Mouse (Mus musculus) midbrain, embryonic 14.5 days (tissue): ENCODE results near the gene Akap2. TPM values are rescaled to one million over a fixed set of nuclear protein-coding genes. Genes with fewer than 3 reads are reported as not detected.
A peak's percentile ranks its signal among the peaks of the same experiment; 100 is the strongest.

ENCODE experiments used
- ATAC-seq: fragments of 200-750 bp; cut with Nextera tagmentation; 2 replicates; pipeline ENCODE4 v1.8.0; 2017; ENCODE audit warnings: moderate number of reproducible peaks, moderate library complexity; ENCODE audit not compliant: low FRiP score, low TSS enrichment
- DNase-seq: peaks from one replicate; pipeline ENCODE4 v3.0.0-alpha.2; 2015
- H3K27ac ChIP-seq: fragments of 300-500 bp; sonication (generic); replicated peaks from 2 replicates; pipeline ENCODE4 v1.5.1; 2014; ENCODE audit warnings: mild to moderate bottlenecking, low read depth, low read length, moderate library complexity
- H3K27me3 ChIP-seq: fragments of 300-500 bp; sonication (generic); 2 replicates; pipeline ENCODE4 v1.6.1; 2014; ENCODE audit warnings: low read length, control low read depth, mixed read lengths; ENCODE audit not compliant: control insufficient read depth, insufficient read depth
- H3K36me3 ChIP-seq: fragments of 300-500 bp; sonication (generic); 2 replicates; pipeline ENCODE4 v1.6.1; 2014; ENCODE audit warnings: low read length, control low read depth; ENCODE audit not compliant: control insufficient read depth, insufficient read depth
- H3K4me1 ChIP-seq: fragments of 300-500 bp; sonication (generic); 2 replicates; pipeline ENCODE4 v1.6.1; 2014; ENCODE audit warnings: mild to moderate bottlenecking, antibody characterized with exemption, low read length, control low read depth; ENCODE audit not compliant: control insufficient read depth, insufficient read depth
- H3K4me2 ChIP-seq: fragments of 300-500 bp; sonication (generic); 2 replicates; pipeline ENCODE4 v1.6.1; 2014; ENCODE audit warnings: mild to moderate bottlenecking, low read length, moderate library complexity
- H3K4me3 ChIP-seq: fragments of 300-500 bp; sonication (generic); replicated peaks from 2 replicates; pipeline ENCODE4 v1.5.1; 2014; ENCODE audit warnings: low read depth, low read length
- H3K9ac ChIP-seq: fragments of 300-500 bp; sonication (generic); replicated peaks from 2 replicates; pipeline ENCODE4 v1.6.1; 2014; ENCODE audit warnings: mild to moderate bottlenecking, low read length, moderate library complexity
- H3K9me3 ChIP-seq: fragments of 300-500 bp; sonication (generic); 2 replicates; pipeline ENCODE4 v1.6.1; 2016; ENCODE audit warnings: low read length, control low read depth, mixed read lengths; ENCODE audit not compliant: control insufficient read depth
- WGBS: fragments of 180-500 bp; shearing (Covaris S2); extraction: QIAGEN DNeasy Blood & Tissue Kit; methylation state at CpG from one replicate; pipeline ENCODE4 v1.1.7; 2014; 5-methylcytosine and 5-hydroxymethylcytosine counted together
- polyA plus RNA-seq: library from polyadenylated mRNA; unstranded; fragments of >200 nt; fragmentation: Nextera tagmentation; extraction: Ambion mirVana; gene quantifications from 2 replicates; pipeline ENCODE4 v1.2.1, GENCODE M21; 2014

Akap2 gene
- polyA plus RNA-seq, 1 experiment from 2014 or later, result 10.6 TPM

- no peak for DNase-seq
- Histone ChIP-seq H3K9me3 (no peaks in the 10 kb centered on the region), H3K4me1 (no peaks in the 10 kb centered on the region), H3K4me3 (no peak overlapping the region), H3K36me3 (no peaks in the 10 kb centered on the region), H3K27ac (no peak overlapping the region), H3K27me3 (no peaks in the 10 kb centered on the region), H3K9ac (no peak overlapping the region), H3K4me2 (no peak overlapping the region)
- ATAC-seq, result peak; percentile 18; the same call in 1 of the 2 replicates
- 17% methylated on average over 9 of the region's 9 CpGs for WGBS
Measured at GRCm38 (mm10) chr4:57904638-57905037, 187.2 kb downstream of the Akap2 start.

- DNase-seq, result no peak
- Histone ChIP-seq H3K36me3 (no peaks in the 10 kb centered on the region), H3K4me2 (no peak overlapping the region), H3K4me1 (no peaks in the 10 kb centered on the region), H3K4me3 (no peak overlapping the region), H3K27ac (no peak overlapping the region), H3K9me3 (no peaks in the 10 kb centered on the region), H3K27me3 (no peaks in the 10 kb centered on the region), H3K9ac (no peak overlapping the region)
- WGBS, result 15% methylated on average over 2 of the region's 2 CpGs
- ATAC-seq, result no peak
Measured at GRCm38 (mm10) chr4:57906708-57907107, 189.3 kb downstream of the Akap2 start.

- no peak overlapping the region for H3K9ac ChIP-seq
- no peak for ATAC-seq
- WGBS, result 87% methylated on average over 6 of the region's 6 CpGs
- H3K27me3 ChIP-seq, result no peaks in the 10 kb centered on the region
- H3K36me3 ChIP-seq, result no peaks in the 10 kb centered on the region
- no peak overlapping the region for H3K4me3 ChIP-seq
- H3K4me2 ChIP-seq, result no peak overlapping the region
- no peaks in the 10 kb centered on the region for H3K4me1 ChIP-seq
- no peak for DNase-seq
- H3K9me3 ChIP-seq, result no peaks in the 10 kb centered on the region
- no peak overlapping the region for H3K27ac ChIP-seq
Measured at GRCm38 (mm10) chr4:57908860-57909259, 191.4 kb downstream of the Akap2 start.

GRCm38 (mm10) chr4:57913021-57913420, 195.6 kb downstream of the Akap2 start:
- no peak overlapping the region for H3K4me3 ChIP-seq
- no peaks in the 10 kb centered on the region for H3K27me3 ChIP-seq
- H3K9ac ChIP-seq, result no peak overlapping the region
- no peak overlapping the region for H3K4me2 ChIP-seq
- H3K36me3 ChIP-seq, result no peaks in the 10 kb centered on the region
- ATAC-seq (no peak), DNase-seq (no peak)
- no peaks in the 10 kb centered on the region for H3K4me1 ChIP-seq
- H3K27ac ChIP-seq, result no peak overlapping the region
- no peaks in the 10 kb centered on the region for H3K9me3 ChIP-seq

- Histone ChIP-seq H3K4me2 (no peak overlapping the region), H3K9ac (no peak overlapping the region), H3K4me1 (no peaks in the 10 kb centered on the region), H3K4me3 (no peak overlapping the region), H3K27ac (no peak overlapping the region), H3K9me3 (no peaks in the 10 kb centered on the region), H3K36me3 (no peaks in the 10 kb centered on the region), H3K27me3 (no peaks in the 10 kb centered on the region)
- DNase-seq (no peak), ATAC-seq (no peak)
- WGBS, result 82% methylated on average over 10 of the region's 10 CpGs
Measured at GRCm38 (mm10) chr4:57914193-57915190, 197.0 kb downstream of the Akap2 start.

GRCm38 (mm10) chr4:57915216-57915965, 197.9 kb downstream of the Akap2 start:
- Histone ChIP-seq H3K9me3 (no peaks in the 10 kb centered on the region), H3K4me2 (no peak overlapping the region), H3K4me1 (no peaks in the 10 kb centered on the region), H3K27me3 (no peaks in the 10 kb centered on the region), H3K9ac (no peak overlapping the region), H3K36me3 (no peaks in the 10 kb centered on the region), H3K27ac (no peak overlapping the region), H3K4me3 (no peak overlapping the region)
- 47% methylated on average over 17 of the region's 17 CpGs for WGBS
- DNase-seq (no peak), ATAC-seq (0 out of 2 replicates have a peak, but pooled peaks have one; percentile 34)

- Histone ChIP-seq H3K27ac (no peak within 1 kb of the TSS), H3K4me2 (no peak within 1 kb of the TSS), H3K4me1 (no peaks in the 10 kb centered on the region), H3K27me3 (no peaks in the 10 kb centered on the region), H3K4me3 (no peak within 1 kb of the TSS), H3K9ac (no peak within 1 kb of the TSS), H3K9me3 (no peaks in the 10 kb centered on the region), H3K36me3 (no peaks in the 10 kb centered on the region)
- WGBS, result 44% methylated on average over 9 of the region's 9 CpGs
- DNase-seq, result no peak
- ATAC-seq, result no peak
Measured at GRCm38 (mm10) chr4:57916201-57916661, 198.8 kb downstream of the Akap2 start, which contains the start of gene D630039A03Rik. D630039A03Rik (minus strand) TSS chr4:57916297.

- Histone ChIP-seq H3K4me1 (no peaks in the 10 kb centered on the region), H3K27me3 (no peaks in the 10 kb centered on the region), H3K4me3 (no peak overlapping the region), H3K4me2 (no peak overlapping the region), H3K27ac (no peak overlapping the region), H3K9ac (no peak overlapping the region), H3K36me3 (no peaks in the 10 kb centered on the region), H3K9me3 (no peaks in the 10 kb centered on the region)
- ATAC-seq (no peak), DNase-seq (no peak)
- 85% methylated on average over 4 of the region's 4 CpGs for WGBS
Measured at GRCm38 (mm10) chr4:57916711-57917110, 199.3 kb downstream of the Akap2 start.
